Mouse (Mus musculus): Measurements from ENCODE around the gene Mrps18a.

- no peak for TF ChIP-seq POLR2A (IDR thresholded peaks at IDR 0.05; ENCODE audit: insufficient read depth, low read depth, low read length)
- peak; percentile 52 for TF ChIP-seq CTCF (IDR thresholded peaks at IDR 0.05)
Measured at GRCm38 (mm10) chr17:46075116-46075485, 35.7 kb upstream of the Mrps18a start.
